Mouse (Mus musculus): ENCODE measurements around the gene Rorb. TPM values are rescaled to one million over a fixed set of nuclear protein-coding genes. Genes with fewer than 3 reads are reported as not detected.

Gene Rorb
- 0.01 TPM in 2 replicates for polyA plus RNA-seq (2016; fragmentation: Nextera tagmentation; extraction: Ambion mirVana)

DNA sequence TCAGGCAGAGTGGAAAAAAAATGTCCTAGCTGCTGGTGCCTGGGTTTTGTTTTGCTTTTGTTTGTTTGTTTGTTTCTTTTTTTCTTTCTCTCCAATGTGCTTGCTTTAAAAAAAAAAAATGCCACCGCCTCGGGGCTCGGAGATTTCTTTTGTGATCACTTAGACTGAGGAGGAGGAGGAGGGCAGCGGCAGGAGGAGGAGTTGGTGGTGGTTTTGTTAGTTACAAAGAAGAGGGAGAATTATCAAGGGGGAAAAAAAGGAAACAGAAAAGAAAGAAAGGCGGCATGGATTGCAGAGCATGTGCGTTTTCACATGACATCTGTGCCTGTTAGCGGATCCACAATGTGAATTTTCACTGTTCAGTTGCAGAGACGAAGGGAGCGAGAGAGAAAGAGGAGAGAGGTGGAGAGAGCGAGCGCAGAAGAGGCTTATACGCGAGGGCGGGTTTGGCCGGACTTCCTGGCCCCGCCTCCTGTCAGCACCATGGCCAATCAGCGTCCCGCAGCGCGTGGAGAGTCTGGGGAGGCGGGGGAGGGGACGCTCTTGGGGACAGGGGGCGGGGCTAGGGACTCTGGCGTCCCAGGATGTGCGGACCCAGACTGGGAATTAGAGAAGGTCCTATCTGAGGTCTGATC is at the start of gene Rorb:
Gene Rorb, minus strand, starts transcription at position 404 of the 635 bp plus-strand sequence.
- Histone ChIP-seq H3K4me2 (peak within 1 kb of the TSS; percentile 73), H3K27ac (no peak within 1 kb of the TSS), H3K36me3 (no peaks in the 10 kb centered on the region), H3K4me3 (peak within 1 kb of the TSS; percentile 45), H3K4me1 (peaks cover 10% of the 10 kb centered on the region; the same call in 1 of the 2 replicates), H3K9me3 (replicated peaks) (no peaks in the 10 kb centered on the region), H3K9ac (0 out of 2 replicates have a peak within 1 kb of the TSS, but pooled peaks have one; percentile 17), H3K27me3 (replicated peaks) (peaks cover 48% of the 10 kb centered on the region)
- ATAC-seq = peak; percentile 95
- WGBS (ENCODE audit: insufficient replicate concordance) = under 1% methylated on average over 25 of the region's 25 CpGs

GRCm38 (mm10) chr19:19148847-19149246 is 37.9 kb upstream of the Rorb start:
- Histone ChIP-seq H3K9me3 (replicated peaks) (no peaks in the 10 kb centered on the region), H3K9ac (no peak overlapping the region), H3K36me3 (no peaks in the 10 kb centered on the region), H3K27me3 (replicated peaks) (no peaks in the 10 kb centered on the region), H3K4me2 (no peak overlapping the region), H3K4me1 (no peaks in the 10 kb centered on the region), H3K27ac (no peak overlapping the region), H3K4me3 (no peak overlapping the region)
- ATAC-seq = no peak
- WGBS (ENCODE audit: insufficient replicate concordance) = 77% methylated on average over 6 of the region's 6 CpGs

DNA sequence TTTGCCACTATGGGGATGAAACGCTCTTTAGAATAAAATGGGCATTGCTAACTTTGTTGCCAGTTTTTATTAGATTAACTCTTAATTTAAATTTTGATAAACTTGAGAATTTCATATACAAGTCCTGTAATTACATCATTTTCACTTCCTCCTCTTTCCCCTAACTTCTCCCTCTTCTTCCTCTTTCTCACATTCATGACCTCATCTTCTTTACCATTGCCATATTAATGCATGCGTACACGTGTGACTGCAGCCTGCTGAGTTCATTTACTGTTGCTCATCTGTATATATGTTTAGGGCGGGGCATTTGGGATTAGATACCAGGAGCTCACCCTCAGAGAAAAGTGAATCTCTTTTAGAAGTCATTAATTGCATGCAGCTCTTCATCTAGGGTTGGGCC is 33.5 kb upstream of the Rorb start:
- no peak overlapping the region for H3K27ac ChIP-seq
- H3K4me1 ChIP-seq = no peaks in the 10 kb centered on the region
- no peaks in the 10 kb centered on the region for H3K9me3 ChIP-seq (replicated peaks)
- H3K27me3 ChIP-seq (replicated peaks) = no peaks in the 10 kb centered on the region
- H3K36me3 ChIP-seq = no peaks in the 10 kb centered on the region
- no peak overlapping the region for H3K9ac ChIP-seq
- no peak overlapping the region for H3K4me3 ChIP-seq
- no peak for ATAC-seq
- 62% methylated on average over 4 of the region's 4 CpGs for WGBS (ENCODE audit: insufficient replicate concordance)
- H3K4me2 ChIP-seq = no peak overlapping the region

- Histone ChIP-seq H3K9ac (no peak overlapping the region), H3K4me1 (no peaks in the 10 kb centered on the region), H3K4me3 (no peak overlapping the region), H3K36me3 (no peaks in the 10 kb centered on the region), H3K27ac (no peak overlapping the region), H3K4me2 (no peak overlapping the region), H3K9me3 (replicated peaks) (no peaks in the 10 kb centered on the region), H3K27me3 (replicated peaks) (no peaks in the 10 kb centered on the region)
- WGBS (ENCODE audit: insufficient replicate concordance) = 62% methylated on average over 2 of the region's 2 CpGs
- no peak for ATAC-seq
These were observed 25.9 kb upstream of the Rorb start for GRCm38 (mm10) chr19:19136856-19137255.

GRCm38 (mm10) chr19:19135838-19136237 is 24.8 kb upstream of the Rorb start:
- Histone ChIP-seq H3K9me3 (replicated peaks) (no peaks in the 10 kb centered on the region), H3K36me3 (no peaks in the 10 kb centered on the region), H3K4me3 (no peak overlapping the region), H3K4me1 (no peaks in the 10 kb centered on the region), H3K9ac (no peak overlapping the region), H3K4me2 (no peak overlapping the region), H3K27ac (no peak overlapping the region), H3K27me3 (replicated peaks) (no peaks in the 10 kb centered on the region)
- WGBS (ENCODE audit: insufficient replicate concordance) = 72% methylated on average over 2 of the region's 2 CpGs
- no peak for ATAC-seq

GRCm38 (mm10) chr19:19122324-19122723 is 11.3 kb upstream of the Rorb start:
- H3K4me2 ChIP-seq = no peak overlapping the region
- ATAC-seq = no peak
- H3K27ac ChIP-seq = no peak overlapping the region
- no peak overlapping the region for H3K4me3 ChIP-seq
- no peaks in the 10 kb centered on the region for H3K4me1 ChIP-seq
- 25% methylated on average over 2 of the region's 2 CpGs for WGBS (ENCODE audit: insufficient replicate concordance)
- H3K27me3 ChIP-seq (replicated peaks) = no peaks in the 10 kb centered on the region
- no peaks in the 10 kb centered on the region for H3K9me3 ChIP-seq (replicated peaks)
- no peak overlapping the region for H3K9ac ChIP-seq
- no peaks in the 10 kb centered on the region for H3K36me3 ChIP-seq

GRCm38 (mm10) chr19:19112180-19112579 is 1.2 kb upstream of the Rorb start:
- Histone ChIP-seq H3K4me3 (no peak overlapping the region), H3K4me2 (no peak overlapping the region), H3K9ac (no peak overlapping the region), H3K4me1 (peaks cover 10% of the 10 kb centered on the region; the same call in 1 of the 2 replicates), H3K9me3 (replicated peaks) (no peaks in the 10 kb centered on the region), H3K36me3 (no peaks in the 10 kb centered on the region), H3K27ac (no peak overlapping the region), H3K27me3 (replicated peaks) (peaks cover 47% of the 10 kb centered on the region)
- ATAC-seq = no peak
- WGBS (ENCODE audit: insufficient replicate concordance) = 41% methylated on average over 4 of the region's 4 CpGs

- WGBS (ENCODE audit: insufficient replicate concordance) = 3% methylated on average over 12 of the region's 12 CpGs
- peaks cover 10% of the 10 kb centered on the region; the same call in 1 of the 2 replicates for H3K4me1 ChIP-seq
- H3K4me3 ChIP-seq = peak overlapping the region; percentile 45
- no peak overlapping the region for H3K9ac ChIP-seq
- peaks cover 48% of the 10 kb centered on the region for H3K27me3 ChIP-seq (replicated peaks)
- peak overlapping the region; percentile 73 for H3K4me2 ChIP-seq
- ATAC-seq = no peak; the same call in 1 of the 2 replicates
- H3K27ac ChIP-seq = no peak overlapping the region
- no peaks in the 10 kb centered on the region for H3K36me3 ChIP-seq
- H3K9me3 ChIP-seq (replicated peaks) = no peaks in the 10 kb centered on the region
These were observed 603 bp upstream of the Rorb start for GRCm38 (mm10) chr19:19111428-19112170.

GRCm38 (mm10) chr19:19110011-19110768 is 806 bp downstream of the Rorb start:
- no peaks in the 10 kb centered on the region for H3K9me3 ChIP-seq (replicated peaks)
- H3K9ac ChIP-seq = 0 out of 2 replicates have a peak overlapping the region, but pooled peaks have one; percentile 17
- no peaks in the 10 kb centered on the region for H3K36me3 ChIP-seq
- peaks cover 48% of the 10 kb centered on the region for H3K27me3 ChIP-seq (replicated peaks)
- H3K4me1 ChIP-seq = peaks cover 10% of the 10 kb centered on the region; the same call in 1 of the 2 replicates
- 2% methylated on average over 49 of the region's 49 CpGs for WGBS (ENCODE audit: insufficient replicate concordance)
- no peak overlapping the region for H3K27ac ChIP-seq
- H3K4me3 ChIP-seq = peak overlapping the region; percentile 45
- H3K4me2 ChIP-seq = peak overlapping the region; percentile 73
- ATAC-seq = no peak

- ATAC-seq = no peak
- no peaks in the 10 kb centered on the region for H3K9me3 ChIP-seq (replicated peaks)
These were observed 2.2 kb downstream of the Rorb start for GRCm38 (mm10) chr19:19108596-19109381.

GRCm38 (mm10) chr19:19104581-19104980 is 6.4 kb downstream of the Rorb start:
- 59% methylated on average over 2 of the region's 2 CpGs for WGBS (ENCODE audit: insufficient replicate concordance)
- no peak overlapping the region for H3K9ac ChIP-seq
- no peak overlapping the region for H3K4me2 ChIP-seq
- H3K27ac ChIP-seq = no peak overlapping the region
- no peaks in the 10 kb centered on the region for H3K4me1 ChIP-seq
- H3K4me3 ChIP-seq = no peak overlapping the region
- H3K27me3 ChIP-seq (replicated peaks) = peaks cover 24% of the 10 kb centered on the region
- no peaks in the 10 kb centered on the region for H3K36me3 ChIP-seq
- H3K9me3 ChIP-seq (replicated peaks) = no peaks in the 10 kb centered on the region
- no peak for ATAC-seq

More at GRCm38 (mm10) chr19:19108596-19109381, 2.2 kb downstream of the Rorb start:
- no peaks in the 10 kb centered on the region for H3K36me3 ChIP-seq
- H3K27me3 ChIP-seq (replicated peaks) = peaks cover 48% of the 10 kb centered on the region
- no peak overlapping the region for H3K9ac ChIP-seq
- H3K4me3 ChIP-seq = no peak overlapping the region
- no peak overlapping the region for H3K27ac ChIP-seq
- peaks cover 10% of the 10 kb centered on the region; the same call in 1 of the 2 replicates for H3K4me1 ChIP-seq
- 32% methylated on average over 13 of the region's 13 CpGs for WGBS (ENCODE audit: insufficient replicate concordance)
- no peak overlapping the region for H3K4me2 ChIP-seq

Measured in liver, embryonic 12.5 days (tissue).